Mouse (Mus musculus) myocyte (in vitro differentiated cells): Measurements from ENCODE around the gene Rcan2.

Experiments
- E2F4 ChIP-seq: IDR thresholded peaks from one replicate; pipeline ENCODE4 v1.6.1; 2011; ENCODE audit warnings: mild to moderate bottlenecking, control low read depth, moderate library complexity; ENCODE audit not compliant: insufficient read depth
- MYOD1 ChIP-seq, 3 experiments: IDR thresholded peaks; one replicate each; pipeline ENCODE4 v1.6.1; 2011; ENCODE audit warnings: control low read depth in 2 of 3, low read depth in 2 of 3, mild to moderate bottlenecking in 2 of 3, moderate library complexity in 1 of 3; ENCODE audit not compliant: insufficient read length in 2 of 3, control insufficient read depth in 1 of 3
- POLR2A ChIP-seq: IDR thresholded peaks from one replicate; pipeline ENCODE4 v1.6.1; 2011; ENCODE audit warnings: low read depth, mild to moderate bottlenecking, control low read depth, moderate library complexity; ENCODE audit not compliant: insufficient read length
- POLR2AphosphoS2 ChIP-seq: IDR thresholded peaks from one replicate; pipeline ENCODE4 v1.6.1; 2011; ENCODE audit warnings: low read depth, control low read depth; ENCODE audit not compliant: insufficient read length
- REST ChIP-seq: IDR thresholded peaks from one replicate; pipeline ENCODE4 v1.6.1; 2011; ENCODE audit warnings: mild to moderate bottlenecking, control low read depth, moderate library complexity; ENCODE audit not compliant: insufficient read depth, insufficient read length
- USF1 ChIP-seq: IDR thresholded peaks from one replicate; pipeline ENCODE4 v1.6.1; 2011; ENCODE audit warnings: low read depth, mild to moderate bottlenecking, control low read depth, moderate library complexity

DNA sequence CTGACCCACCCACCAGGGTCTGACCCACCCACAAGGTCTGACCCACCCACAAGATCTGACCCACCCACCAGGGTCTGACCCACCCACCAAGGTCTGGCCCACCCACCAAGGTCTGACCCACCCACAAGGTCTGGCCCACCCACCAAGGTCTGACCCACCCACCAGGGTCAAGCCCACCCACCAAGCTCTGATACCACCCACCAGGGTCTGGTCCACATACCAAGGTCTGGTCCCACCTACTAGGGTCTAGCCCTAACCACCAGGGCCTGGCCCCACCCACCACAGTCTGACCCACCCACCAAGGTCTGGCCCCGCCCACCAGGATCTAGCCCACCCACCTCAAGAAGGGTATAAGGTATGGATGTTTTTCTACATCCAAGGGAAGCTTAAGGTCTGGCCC lies 15.3 kb downstream of the Rcan2 start:
- TF ChIP-seq REST: no peak
- no peak for TF ChIP-seq MYOD1 (IDR thresholded peaks at IDR 0.05; ENCODE audit: control insufficient read depth in 1 of 3, insufficient read length in 2 of 3, low read depth in 2 of 3)
- no peak for TF ChIP-seq POLR2A
- no peak for TF ChIP-seq POLR2AphosphoS2
- no peak for TF ChIP-seq E2F4
- no peak for TF ChIP-seq USF1
